ENCODE assay signal across 23 mouse cellular contexts in the genomic region with DNA sequence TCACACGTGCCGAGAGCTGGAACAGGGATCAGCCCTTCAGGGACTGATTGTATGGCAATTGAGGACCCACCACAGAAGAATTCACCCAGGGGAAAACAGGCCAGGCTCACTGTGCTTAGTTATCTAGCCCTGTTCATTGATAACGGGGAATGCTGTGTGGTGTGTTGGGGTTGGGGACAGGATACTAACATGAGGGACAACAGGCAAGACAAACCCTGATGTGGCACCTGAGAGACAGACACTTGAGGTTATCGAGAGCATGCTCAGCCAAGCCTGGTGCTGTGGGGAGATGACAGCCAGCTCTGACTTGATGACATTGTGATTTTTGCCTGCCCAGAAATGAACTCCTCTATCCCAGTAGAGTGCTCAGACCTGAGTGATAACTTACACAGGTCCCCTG. TPM values are rescaled to one million over a fixed set of nuclear protein-coding genes. Genes with fewer than 3 reads are reported as not detected.
"Had no signal": no experiment of that assay in that cellular context is flagged by ENCODE, and none has a peak within 500 bp of the region (broad histone marks: within the 10 kb centered on the region; RNA-seq: fewer than 3 reads in every experiment).

No protein-coding gene starts in this region.

- H3K36me3 ChIP-seq: kidney, embryonic 15.5 days; midbrain, embryonic 12.5 days; midbrain, embryonic 15.5 days had no signal

- H3K27me3 ChIP-seq: kidney, embryonic 15.5 days; midbrain, embryonic 15.5 days had no signal

- H3K9me3 ChIP-seq: kidney, embryonic 15.5 days; midbrain, embryonic 12.5 days; midbrain, embryonic 15.5 days had no signal

- H3K4me2 ChIP-seq: kidney, embryonic 15.5 days; lung, embryonic 14.5 days; midbrain, embryonic 12.5 days; midbrain, embryonic 15.5 days had no signal

- H3K4me3 ChIP-seq: kidney, embryonic 15.5 days; left cerebral cortex, adult 2 months; midbrain, embryonic 12.5 days; midbrain, embryonic 15.5 days; myocyte had no signal

- DNase-seq: kidney, postnatal 10 days; kidney, postnatal 36 days; layer of hippocampus, postnatal 36 days; liver, postnatal 0 days; right cerebral cortex, adult 18-20 months; right cerebral cortex, postnatal 14 days; right cerebral cortex, postnatal 4 days; thymus, postnatal 25 days had no signal

- H3K27ac ChIP-seq: kidney, embryonic 15.5 days; left cerebral cortex, adult 2 months; liver, embryonic 14.5 days; macrophage; midbrain, embryonic 12.5 days; midbrain, embryonic 15.5 days had no signal

- ATAC-seq: liver, postnatal 0 days; lung, postnatal 0 days; midbrain, embryonic 15.5 days had no signal

- H3K4me1 ChIP-seq: midbrain, embryonic 12.5 days had no signal

- H3K9ac ChIP-seq: kidney, embryonic 15.5 days; liver, embryonic 14.5 days; liver, postnatal 0 days; lung, embryonic 14.5 days; midbrain, embryonic 12.5 days; midbrain, embryonic 15.5 days had no signal

RNA-seq across cellular contexts. Expression of gene Ribc2, which starts 24.3 kb away (rescaled TPM):
- total RNA-seq: left cerebral cortex, postnatal 10 days; left cerebral cortex, postnatal 36 days; liver, adult 2 months; megakaryocyte, adult 5-6 weeks; monocyte, adult 5-6 weeks had no signal
- polyA plus RNA-seq: liver, adult 2 months; liver, embryonic 14.5 days; liver, postnatal 0 days; macrophage; myocyte had no signal

RNA-seq across cellular contexts. Expression of gene Smc1b, which starts 24.4 kb away (rescaled TPM):
- total RNA-seq: layer of hippocampus, postnatal 36 days; left cerebral cortex, adult 2 months; left cerebral cortex, postnatal 10 days; left cerebral cortex, postnatal 36 days; megakaryocyte, adult 5-6 weeks; monocyte, adult 5-6 weeks had no signal
- polyA plus RNA-seq: lung, postnatal 0 days; macrophage; neural tube, embryonic 11.5 days had no signal

RNA-seq across cellular contexts. Expression of gene Fbln1, which starts 49.6 kb away (rescaled TPM):
- total RNA-seq: monocyte, adult 5-6 weeks had no signal
- polyA plus RNA-seq: macrophage had no signal
